In the genomic region with DNA sequence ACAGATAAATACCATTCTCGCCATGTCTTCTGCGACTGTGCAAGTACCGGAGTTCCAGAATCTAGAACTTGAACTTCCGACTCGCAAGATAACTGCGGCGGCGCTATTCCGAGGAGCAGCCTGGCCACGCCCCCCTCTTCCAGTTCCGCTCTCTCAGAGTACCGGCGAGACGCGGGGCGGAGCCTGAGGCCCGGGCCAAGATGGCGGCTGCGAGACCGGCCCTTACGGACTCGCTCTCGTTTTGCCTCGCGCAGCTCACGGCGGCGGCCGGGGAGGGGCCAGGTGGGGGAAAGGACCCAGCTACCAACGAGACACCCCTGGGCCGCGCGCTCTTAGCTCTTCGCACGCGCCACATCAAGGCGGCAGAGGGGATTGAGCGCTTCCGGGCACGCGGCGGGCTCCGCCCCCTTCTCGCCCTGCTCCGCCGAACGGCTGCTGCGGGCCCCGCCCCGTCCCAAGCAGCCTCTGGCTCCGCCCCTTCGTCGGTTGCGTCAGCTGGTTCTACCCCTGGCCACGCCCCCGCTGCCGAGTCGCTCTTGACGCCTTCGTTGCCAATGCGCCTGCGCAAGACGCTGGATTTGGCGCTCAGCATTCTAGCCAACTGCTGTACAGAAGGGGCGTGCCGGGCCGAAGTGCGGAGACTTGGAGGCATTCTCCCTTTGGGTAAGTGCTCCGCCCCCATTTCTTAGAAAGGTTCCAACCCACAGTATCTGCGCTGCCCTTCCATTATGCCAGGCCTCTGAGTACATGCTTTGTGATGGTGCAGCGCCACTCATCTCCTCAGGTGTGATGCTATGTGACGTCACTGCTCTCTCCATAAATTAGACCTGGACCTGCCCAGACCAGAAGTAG, we compare ENCODE assay signal across 8 mouse cellular contexts. TPM values are rescaled to one million over a fixed set of nuclear protein-coding genes. Genes with fewer than 3 reads are reported as not detected.
DNase-seq lines count a peak whose midpoint lies in the region; ATAC-seq and TF ChIP-seq lines count a peak whose summit lies in the region.

Gene 9130023H24Rik, minus strand, starts transcription at position 105 of the 852 bp plus-strand sequence.

- H3K36me3 ChIP-seq in E14TG2a.4 (ENCODE audit: insufficient read depth, low read length): peaks cover 59% of the 10 kb centered on the region
- H3K36me3 ChIP-seq in forebrain, embryonic 12.5 days (replicated peaks): peaks cover 39% of the 10 kb centered on the region
- H3K36me3 ChIP-seq in heart, postnatal 0 days (replicated peaks; ENCODE audit: control insufficient read depth, insufficient read depth, low read length): peaks cover 41% of the 10 kb centered on the region
- peaks cover 14% of the 10 kb centered on the region for H3K36me3 ChIP-seq in liver, embryonic 16.5 days (ENCODE audit: control insufficient read depth, insufficient read depth)
- H3K36me3 ChIP-seq in neural tube, embryonic 13.5 days: peaks cover 41% of the 10 kb centered on the region
- H3K36me3 ChIP-seq in testis, adult 2 months (ENCODE audit: control insufficient read depth, insufficient read depth, low read length): no peaks in the 10 kb centered on the region

- peak within 1 kb of the TSS; percentile 95 for H3K27ac ChIP-seq in forebrain, embryonic 12.5 days
- peak within 1 kb of the TSS; percentile 99 for H3K27ac ChIP-seq in heart, postnatal 0 days (ENCODE audit: low read depth)
- H3K27ac ChIP-seq in liver, embryonic 16.5 days (ENCODE audit: low read length): peak within 1 kb of the TSS; percentile 99
- peak within 1 kb of the TSS; percentile 98 for H3K27ac ChIP-seq in neural tube, embryonic 13.5 days (replicated peaks)
- H3K27ac ChIP-seq in testis, adult 2 months (ENCODE audit: control insufficient read depth, insufficient read depth, low read depth, low read length): peak within 1 kb of the TSS; percentile 97

- no peak; the same call in 1 of the 2 replicates for TF ChIP-seq EP300 in heart, postnatal 0 days (IDR thresholded peaks at IDR 0.05; ENCODE audit: low read depth)

- no peaks in the 10 kb centered on the region for H3K9me3 ChIP-seq in E14TG2a.4 (ENCODE audit: low read length)
- H3K9me3 ChIP-seq in forebrain, embryonic 12.5 days: no peaks in the 10 kb centered on the region
- no peaks in the 10 kb centered on the region for H3K9me3 ChIP-seq in heart, postnatal 0 days (replicated peaks; ENCODE audit: control insufficient read depth, low read length)
- H3K9me3 ChIP-seq in liver, embryonic 16.5 days (replicated peaks; ENCODE audit: control insufficient read depth, low read length): no peaks in the 10 kb centered on the region
- H3K9me3 ChIP-seq in neural tube, embryonic 13.5 days: no peaks in the 10 kb centered on the region

- under 1% methylated on average over 62 of the region's 72 CpGs for WGBS in forebrain, embryonic 12.5 days
- WGBS in heart, postnatal 0 days: under 1% methylated on average over 67 of the region's 72 CpGs
- under 1% methylated on average over 72 of the region's 72 CpGs for WGBS in liver, embryonic 16.5 days (ENCODE audit: insufficient replicate concordance)
- under 1% methylated on average over 72 of the region's 72 CpGs for WGBS in neural tube, embryonic 13.5 days

- peak within 1 kb of the TSS; percentile 69 for H3K9ac ChIP-seq in forebrain, embryonic 12.5 days
- peak within 1 kb of the TSS; percentile 79 for H3K9ac ChIP-seq in heart, postnatal 0 days (replicated peaks; ENCODE audit: low read depth, low read length)
- peak within 1 kb of the TSS; percentile 85 for H3K9ac ChIP-seq in liver, embryonic 16.5 days (ENCODE audit: low read depth, low read length)
- H3K9ac ChIP-seq in neural tube, embryonic 13.5 days: peak within 1 kb of the TSS; percentile 81

- peak within 1 kb of the TSS; percentile 95 for H3K4me3 ChIP-seq in E14TG2a.4 (replicated peaks; ENCODE audit: low read length)
- peak within 1 kb of the TSS; percentile 60 for H3K4me3 ChIP-seq in forebrain, embryonic 12.5 days (replicated peaks)
- H3K4me3 ChIP-seq in heart, postnatal 0 days (ENCODE audit: low read depth, low read length): peak within 1 kb of the TSS; percentile 76
- peak within 1 kb of the TSS; percentile 89 for H3K4me3 ChIP-seq in liver, embryonic 16.5 days (ENCODE audit: low read depth, low read length)
- H3K4me3 ChIP-seq in neural tube, embryonic 13.5 days: peak within 1 kb of the TSS; percentile 71
- H3K4me3 ChIP-seq in testis, adult 2 months (ENCODE audit: control insufficient read depth, low read depth, low read length): peak within 1 kb of the TSS; percentile 86

- peak; percentile 91 for ATAC-seq in forebrain, embryonic 12.5 days (ENCODE audit: low FRiP score)
- ATAC-seq in heart, postnatal 0 days (ENCODE audit: insufficient read depth, low read depth): peak; percentile 91
- ATAC-seq in liver, embryonic 16.5 days (ENCODE audit: low read depth): peak; percentile 87
- peak; percentile 95 for ATAC-seq in neural tube, embryonic 13.5 days (ENCODE audit: low read depth)

- peak; percentile 66 for TF ChIP-seq POLR2A in testis, adult 2 months (IDR thresholded peaks at IDR 0.05; ENCODE audit: control insufficient read depth, low read depth, low read length)

- H3K27me3 ChIP-seq in E14TG2a.4 (ENCODE audit: insufficient read depth, low read length): no peaks in the 10 kb centered on the region
- H3K27me3 ChIP-seq in forebrain, embryonic 12.5 days: no peaks in the 10 kb centered on the region
- H3K27me3 ChIP-seq in heart, postnatal 0 days (ENCODE audit: control insufficient read depth, insufficient read depth, low read length): no peaks in the 10 kb centered on the region
- no peaks in the 10 kb centered on the region for H3K27me3 ChIP-seq in liver, embryonic 16.5 days (ENCODE audit: control insufficient read depth, insufficient read depth, low read depth, low read length)
- no peaks in the 10 kb centered on the region for H3K27me3 ChIP-seq in neural tube, embryonic 13.5 days
- H3K27me3 ChIP-seq in testis, adult 2 months (ENCODE audit: control insufficient read depth, insufficient read depth, low read length): no peaks in the 10 kb centered on the region

- peak; percentile 100 for DNase-seq in c-Kit-positive CD71-positive TER-119-positive erythroid progenitor cells, embryonic 14.5 days (ENCODE audit: low spot score)
- DNase-seq in heart, postnatal 0 days (ENCODE audit: low spot score): peak; percentile 99
- DNase-seq in kidney, postnatal 4 days: peak; percentile 100

- TF ChIP-seq CTCF in E14TG2a.4 (conservative IDR thresholded peaks at IDR 0.05; ENCODE audit: low read length): no peak
- TF ChIP-seq CTCF in heart, postnatal 0 days (IDR thresholded peaks at IDR 0.05; ENCODE audit: low read depth): 0 out of 2 replicates have a peak, but pooled peaks have one; percentile 13
- TF ChIP-seq CTCF in testis, adult 2 months (IDR thresholded peaks at IDR 0.05; ENCODE audit: control insufficient read depth, insufficient read depth, insufficient replicate concordance, low read depth, low read length): no peak

- H3K4me2 ChIP-seq in forebrain, embryonic 12.5 days: peak within 1 kb of the TSS; percentile 80
- H3K4me2 ChIP-seq in heart, postnatal 0 days (ENCODE audit: low read depth, low read length): peak within 1 kb of the TSS; percentile 86
- peak within 1 kb of the TSS; percentile 89 for H3K4me2 ChIP-seq in liver, embryonic 16.5 days (ENCODE audit: low read depth, low read length)
- H3K4me2 ChIP-seq in neural tube, embryonic 13.5 days: peak within 1 kb of the TSS; percentile 95

- peaks cover 46% of the 10 kb centered on the region for H3K4me1 ChIP-seq in E14TG2a.4 (replicated peaks; ENCODE audit: low read depth, low read length)
- H3K4me1 ChIP-seq in forebrain, embryonic 12.5 days: peaks cover 18% of the 10 kb centered on the region
- no peaks in the 10 kb centered on the region; the same call in 1 of the 2 replicates for H3K4me1 ChIP-seq in heart, postnatal 0 days (ENCODE audit: control insufficient read depth, insufficient read depth)
- peaks cover 22% of the 10 kb centered on the region for H3K4me1 ChIP-seq in liver, embryonic 16.5 days (ENCODE audit: control insufficient read depth, low read depth, low read length)
- H3K4me1 ChIP-seq in neural tube, embryonic 13.5 days (replicated peaks): peaks cover 36% of the 10 kb centered on the region
- H3K4me1 ChIP-seq in testis, adult 2 months (ENCODE audit: control insufficient read depth, insufficient read depth, low read length): peaks cover 4% of the 10 kb centered on the region

RNA-seq across cellular contexts. Expression of gene 9130023H24Rik, which starts in this region (rescaled TPM):
- 11.7 and 12.0 TPM in 2 replicates for polyA plus RNA-seq in forebrain, embryonic 12.5 days (2016; fragmentation: Nextera tagmentation; extraction: Ambion mirVana)
- 3.6 and 3.9 TPM in 2 replicates for total RNA-seq in heart, postnatal 0 days (2014; rRNA removed; ENCODE audit: low replicate concordance)
- polyA plus RNA-seq in heart, postnatal 0 days (2015; fragmentation: Nextera tagmentation; extraction: Ambion mirVana): 4.4 and 5.1 TPM in 2 replicates
- 2.4 and 2.6 TPM in 2 replicates for polyA plus RNA-seq in liver, embryonic 16.5 days (2015; fragmentation: Nextera tagmentation; extraction: Ambion mirVana)
- 9.4 and 9.8 TPM in 2 replicates for polyA plus RNA-seq in neural tube, embryonic 13.5 days (2015; fragmentation: Nextera tagmentation; extraction: Ambion mirVana)
- 8.1 and 9.5 TPM in 2 replicates for polyA plus RNA-seq in testis, adult 2 months (2012; rRNA removed)

Comparison
In these comparisons a context has a peak if more than half of its experiments do, and no peak if none do; other contexts are left out.
1. Peak in every context shown above with its lines: DNase-seq, ATAC-seq, H3K4me3 ChIP-seq and H3K27ac ChIP-seq.